Mouse (Mus musculus) MEL (cell line): ENCODE results near the gene Efcc1.

ENCODE experiments used
- CTCF ChIP-seq, 3 experiments: IDR thresholded peaks in 2 of 3; conservative IDR thresholded peaks in 1 of 3; 2 replicates each; pipeline ENCODE4 v1.5.1; 2011 to 2012; ENCODE audit warnings: low read length in 3 of 3, low read depth in 2 of 3, mild to moderate bottlenecking in 2 of 3, improper control_type of control experiment in 1 of 3, inconsistent platforms in 1 of 3, mixed read lengths in 1 of 3, moderate library complexity in 1 of 3; ENCODE audit not compliant: control insufficient read depth in 1 of 3, insufficient read depth in 1 of 3, poor library complexity in 1 of 3, severe bottlenecking in 1 of 3
- ELF1 ChIP-seq: IDR thresholded peaks from 2 replicates; pipeline ENCODE4 v1.6.1; 2014; ENCODE audit warnings: low read depth, mild to moderate bottlenecking, inconsistent platforms, low read length, improper control_type of control experiment, moderate library complexity
- GATA1 ChIP-seq: IDR thresholded peaks from 2 replicates; pipeline ENCODE4 v1.6.1; 2011; ENCODE audit warnings: low read depth, low read length, improper control_type of control experiment
- HCFC1 ChIP-seq: IDR thresholded peaks from 2 replicates; pipeline ENCODE4 v1.6.1; 2012; ENCODE audit warnings: low read depth, mild to moderate bottlenecking, inconsistent platforms, low read length, improper control_type of control experiment, moderate library complexity
- KAT2A ChIP-seq: conservative IDR thresholded peaks from 2 replicates; pipeline ENCODE4 v1.6.1; 2012; ENCODE audit warnings: low read depth, low read length, improper control_type of control experiment, inconsistent platforms
- MAX ChIP-seq: IDR thresholded peaks from 2 replicates; pipeline ENCODE4 v1.6.1; 2011; ENCODE audit warnings: low read length, improper control_type of control experiment
- MEF2A ChIP-seq: IDR thresholded peaks from 2 replicates; pipeline ENCODE4 v1.6.1; 2014; ENCODE audit warnings: low read depth, mild to moderate bottlenecking, inconsistent platforms, low read length, improper control_type of control experiment; ENCODE audit not compliant: poor library complexity, insufficient replicate concordance, severe bottlenecking; ENCODE audit errors: extremely low read depth
- NELFE ChIP-seq: IDR thresholded peaks from 2 replicates; pipeline ENCODE4 v1.6.1; 2011; ENCODE audit warnings: low read depth, low read length, improper control_type of control experiment
- NRF1 ChIP-seq: IDR thresholded peaks from 2 replicates; pipeline ENCODE4 v1.6.1; 2014; ENCODE audit warnings: low read depth, mild to moderate bottlenecking, inconsistent platforms, low read length, improper control_type of control experiment, moderate library complexity; ENCODE audit not compliant: poor library complexity, insufficient read depth, severe bottlenecking
- POLR2A ChIP-seq, 2 experiments: IDR thresholded peaks; 2 replicates each; pipeline ENCODE4 v1.6.1; 2011 to 2012; ENCODE audit warnings: low read length in 2 of 2, mild to moderate bottlenecking in 2 of 2, control low read depth in 1 of 2, improper control_type of control experiment in 1 of 2, low read depth in 1 of 2, moderate library complexity in 1 of 2; ENCODE audit not compliant: control insufficient read depth in 1 of 2, insufficient read depth in 1 of 2, poor library complexity in 1 of 2
- SIN3A ChIP-seq: IDR thresholded peaks from 2 replicates; pipeline ENCODE4 v1.6.1; 2012; ENCODE audit warnings: low read length, improper control_type of control experiment, inconsistent platforms
- SMC3 ChIP-seq: IDR thresholded peaks from 2 replicates; pipeline ENCODE4 v1.6.1; 2011; ENCODE audit warnings: low read depth, low read length, improper control_type of control experiment
- USF1 ChIP-seq: IDR thresholded peaks from 2 replicates; pipeline ENCODE4 v1.6.1; 2014; ENCODE audit warnings: low read depth, mild to moderate bottlenecking, inconsistent platforms, low read length, improper control_type of control experiment, moderate library complexity
- ZMIZ1 ChIP-seq: IDR thresholded peaks from 2 replicates; pipeline ENCODE4 v1.6.1; 2012; ENCODE audit warnings: low read depth, mild to moderate bottlenecking, inconsistent platforms, low read length, improper control_type of control experiment, moderate library complexity

DNA sequence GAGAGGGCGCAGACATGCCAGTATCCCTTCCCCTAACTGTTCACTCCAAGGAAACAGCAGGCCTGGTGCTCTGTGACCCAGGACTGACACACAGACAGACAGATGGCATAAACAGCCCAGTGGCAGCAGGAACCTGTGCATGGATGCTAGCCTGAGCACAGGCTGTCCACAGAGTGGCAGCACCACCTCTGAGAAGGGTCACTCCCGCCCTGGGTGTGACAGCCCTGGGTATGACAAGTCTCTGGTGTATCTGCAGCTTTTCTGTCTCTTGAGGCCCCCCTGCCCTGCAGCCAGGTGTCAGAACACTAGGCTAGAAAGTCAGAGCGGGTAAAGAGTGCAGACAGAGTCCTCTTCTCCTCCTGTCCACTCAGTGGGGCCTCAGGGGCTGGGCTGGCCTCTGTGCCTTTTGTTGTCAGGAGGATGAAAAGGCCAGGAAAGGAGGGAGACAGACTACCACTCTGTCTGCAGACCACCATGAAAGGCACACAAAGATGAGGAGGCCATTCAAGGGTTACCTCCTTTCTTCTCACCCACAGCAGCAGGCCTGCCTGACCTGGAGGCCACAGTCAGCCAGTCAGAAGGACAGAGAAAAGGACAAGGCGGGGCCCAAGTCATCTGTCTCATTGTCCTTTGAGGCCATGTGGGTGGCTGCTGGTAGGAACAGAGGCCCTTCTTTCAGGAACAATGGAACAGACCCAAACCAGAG lies 7.4 kb downstream of the Efcc1 start:
- TF ChIP-seq MEF2A (no peak), POLR2A (IDR thresholded peaks at IDR 0.05; ENCODE audit: control insufficient read depth in 1 of 2, insufficient read depth in 1 of 2, low read depth in 1 of 2, low read length in 2 of 2, poor library complexity in 1 of 2) (no peak), USF1 (no peak), GATA1 (no peak), MAX (no peak), HCFC1 (no peak), SMC3 (no peak; the same call in 1 of the 2 replicates), ELF1 (no peak), CTCF (IDR thresholded peaks at IDR 0.05 in 2 of 3, conservative IDR thresholded peaks at IDR 0.05 in 1 of 3; ENCODE audit: control insufficient read depth in 1 of 3, insufficient read depth in 1 of 3, low read depth in 2 of 3, low read length in 3 of 3, poor library complexity in 1 of 3, severe bottlenecking in 1 of 3) (no peak), ZMIZ1 (no peak), NRF1 (no peak), SIN3A (no peak), KAT2A (no peak), NELFE (no peak)
